Comparison of ENCODE assay signal across 15 mouse cellular contexts in the genomic region with DNA sequence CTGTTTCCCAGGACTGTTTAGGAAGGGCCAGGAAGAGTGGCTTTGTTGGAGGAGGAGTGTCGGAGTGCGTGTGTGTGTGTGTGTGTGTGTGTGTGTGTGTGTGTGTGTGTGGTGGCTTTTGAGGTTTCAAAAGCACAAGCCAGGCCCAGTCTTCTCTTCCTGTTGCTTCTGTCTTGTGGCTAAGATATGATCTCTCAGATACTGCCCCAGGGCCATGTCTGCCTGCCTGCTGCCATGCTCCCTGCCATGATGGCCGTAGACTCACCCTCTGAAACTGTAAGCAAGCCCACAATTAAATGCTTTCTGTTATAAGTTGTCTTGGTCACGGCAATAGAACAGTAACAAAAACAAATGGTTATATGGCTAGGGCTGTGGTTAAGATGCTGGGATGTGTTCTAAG. TPM values are rescaled to one million over a fixed set of nuclear protein-coding genes. Genes with fewer than 3 reads are reported as not detected.
"Had no signal": no experiment of that assay in that cellular context is flagged by ENCODE, and none has a peak within 500 bp of the region (broad histone marks: within the 10 kb centered on the region; RNA-seq: fewer than 3 reads in every experiment).

No protein-coding gene starts in this region.

- H3K9me3 ChIP-seq: midbrain, embryonic 10.5 days; midbrain, embryonic 12.5 days; neural tube, embryonic 13.5 days; neural tube, embryonic 15.5 days; stomach, embryonic 15.5 days had no signal

- H3K4me1 ChIP-seq: midbrain, embryonic 10.5 days; midbrain, embryonic 12.5 days; neural tube, embryonic 13.5 days; neural tube, embryonic 15.5 days; stomach, embryonic 15.5 days had no signal

- H3K4me2 ChIP-seq: lung, embryonic 14.5 days; midbrain, embryonic 12.5 days; neural tube, embryonic 13.5 days; neural tube, embryonic 15.5 days; stomach, embryonic 15.5 days had no signal

- H3K4me3 ChIP-seq: midbrain, embryonic 10.5 days; midbrain, embryonic 12.5 days; neural tube, embryonic 13.5 days; neural tube, embryonic 15.5 days; stomach, embryonic 15.5 days had no signal

- H3K27me3 ChIP-seq: midbrain, embryonic 12.5 days; neural tube, embryonic 13.5 days; neural tube, embryonic 15.5 days; stomach, embryonic 15.5 days had no signal

- H3K36me3 ChIP-seq: midbrain, embryonic 10.5 days; midbrain, embryonic 12.5 days; neural tube, embryonic 13.5 days; neural tube, embryonic 15.5 days; stomach, embryonic 15.5 days had no signal

- H3K27ac ChIP-seq: midbrain, embryonic 10.5 days; midbrain, embryonic 12.5 days; neural tube, embryonic 13.5 days; neural tube, embryonic 15.5 days; stomach, embryonic 15.5 days; stomach, postnatal 0 days had no signal

- DNase-seq: lung, adult 18-20 months; lung, embryonic 14.5 days; lung, postnatal 10 days; lung, postnatal 4 days; midbrain, embryonic 14.5 days; right cerebral cortex, postnatal 14 days; thymus, adult 2 months; thymus, postnatal 25 days; thymus, postnatal 4 days had no signal

- H3K9ac ChIP-seq: lung, embryonic 14.5 days; midbrain, embryonic 12.5 days; neural tube, embryonic 13.5 days; neural tube, embryonic 15.5 days; stomach, embryonic 15.5 days had no signal

RNA-seq across cellular contexts. Expression of a gene that starts 14.2 kb away (rescaled TPM):
- polyA plus RNA-seq: midbrain, embryonic 10.5 days had no signal
